Mouse (Mus musculus): ENCODE measurements around the gene Il4ra. TPM values are rescaled to one million over a fixed set of nuclear protein-coding genes. Genes with fewer than 3 reads are reported as not detected.

Il4ra gene
- total and polyA plus RNA-seq, 2 experiments: 11.3 to 24.0 TPM

DNA sequence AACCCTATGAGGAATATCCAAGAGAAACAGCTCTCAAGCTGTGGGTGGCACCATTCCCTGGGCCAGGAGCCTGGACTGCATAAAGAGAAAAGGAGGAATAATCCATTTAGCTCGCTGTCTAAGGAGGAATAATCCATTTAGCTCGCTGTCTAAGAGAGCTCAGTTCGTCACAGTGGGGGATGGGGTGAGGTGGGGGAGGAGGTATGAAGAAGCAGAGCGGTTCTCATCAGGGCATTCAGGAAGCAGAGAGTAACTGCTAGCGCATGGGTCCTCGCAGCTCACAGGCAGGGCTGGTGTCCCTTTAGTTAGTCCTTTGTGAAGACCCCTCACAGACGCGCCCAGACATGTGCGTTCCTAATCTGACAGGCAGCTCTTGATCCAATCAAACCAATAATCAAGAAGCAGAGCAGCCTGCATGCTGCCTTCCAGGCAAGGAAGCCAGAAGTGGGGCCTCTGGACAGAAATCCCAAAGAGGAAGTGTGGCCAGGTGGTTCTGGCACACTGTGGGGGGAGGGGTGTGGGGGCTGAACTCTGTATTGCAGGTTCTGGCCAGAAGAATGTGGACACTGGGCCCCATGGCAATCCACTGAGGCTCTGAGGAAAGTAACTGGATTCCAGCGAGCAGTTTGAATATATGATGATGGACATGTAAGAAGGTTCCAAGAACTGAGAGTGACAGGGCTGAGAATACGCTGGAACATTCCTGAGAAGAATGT, 9.4 kb upstream of the Il4ra start:
- 92% methylated on average over 11 of the region's 11 CpGs for WGBS
- DNase-seq (ENCODE audit: extremely low read depth, low read depth, low spot score): no peak
- H3K27ac ChIP-seq (replicated peaks; ENCODE audit: insufficient read depth, low read depth, low read length): no peak overlapping the region

DNA sequence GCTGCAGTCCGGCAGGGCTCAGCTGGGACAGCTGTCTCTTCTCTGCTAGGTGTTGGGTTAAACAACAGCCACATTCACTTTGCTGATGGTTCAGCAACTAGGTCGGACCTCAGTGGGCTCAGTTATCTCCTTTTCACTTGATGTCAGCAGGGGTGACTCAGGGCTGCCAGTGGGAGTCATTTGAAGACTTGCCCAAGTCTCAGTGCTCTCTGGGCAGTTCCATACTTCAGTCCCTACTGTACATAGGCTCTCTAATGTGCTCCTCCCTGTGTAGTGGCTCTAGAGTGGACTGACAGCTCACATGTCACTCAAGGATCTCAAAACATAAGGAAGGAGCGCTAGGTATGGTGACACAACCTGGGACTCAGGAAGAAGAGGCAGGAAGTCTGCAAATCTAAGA, 8.4 kb upstream of the Il4ra start:
- WGBS: 75% methylated on average over 3 of the region's 3 CpGs

More for the DNA sequence above, 9.4 kb upstream of the Il4ra start:
- Histone ChIP-seq H3K4me1 (ENCODE audit: control insufficient read depth, insufficient read depth, low read length) (no peaks in the 10 kb centered on the region), H3K79me2 (ENCODE audit: control insufficient read depth, insufficient read depth, low read length) (no peaks in the 10 kb centered on the region), H3K27me3 (ENCODE audit: control insufficient read depth, insufficient read depth, low read length) (no peaks in the 10 kb centered on the region), H3K36me3 (ENCODE audit: control insufficient read depth, insufficient read depth, low read length) (no peaks in the 10 kb centered on the region), H3K4me3 (ENCODE audit: insufficient read depth, low read depth, low read length) (no peak overlapping the region), H3K9ac (ENCODE audit: low read depth, low read length) (no peak overlapping the region)
- TF ChIP-seq CTCF (IDR thresholded peaks at IDR 0.05; ENCODE audit: low read depth, low read length) (no peak), POLR2A (IDR thresholded peaks at IDR 0.05; ENCODE audit: extremely low read depth, insufficient read depth, low read length) (no peak)

DNA sequence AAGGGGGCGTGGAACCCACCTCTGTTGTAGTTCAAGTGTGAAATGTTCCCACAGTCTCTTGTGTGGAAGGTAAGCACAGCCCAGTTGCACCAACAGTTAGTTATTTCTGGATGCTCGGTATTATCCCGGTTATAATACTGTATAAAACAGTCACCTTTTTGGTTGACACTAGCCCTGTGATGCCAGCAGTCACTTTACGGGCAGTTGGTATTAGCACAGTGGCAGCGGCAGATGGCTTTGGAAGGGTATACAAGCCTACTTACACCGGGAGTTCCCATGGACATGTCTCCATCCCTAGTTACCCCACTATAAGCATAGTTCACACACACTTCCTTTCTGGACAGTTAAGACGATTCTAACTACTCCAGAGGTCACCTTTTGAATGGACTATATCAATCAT, 6.6 kb upstream of the Il4ra start:
- TF ChIP-seq POLR2A (IDR thresholded peaks at IDR 0.05; ENCODE audit: extremely low read depth, insufficient read depth, low read length): no peak
- no peak for TF ChIP-seq CTCF (IDR thresholded peaks at IDR 0.05; ENCODE audit: low read depth, low read length)
- Histone ChIP-seq H3K36me3 (ENCODE audit: control insufficient read depth, insufficient read depth, low read length) (no peaks in the 10 kb centered on the region), H3K27ac (replicated peaks; ENCODE audit: insufficient read depth, low read depth, low read length) (no peak overlapping the region), H3K79me2 (ENCODE audit: control insufficient read depth, insufficient read depth, low read length) (no peaks in the 10 kb centered on the region), H3K27me3 (ENCODE audit: control insufficient read depth, insufficient read depth, low read length) (no peaks in the 10 kb centered on the region), H3K4me3 (ENCODE audit: insufficient read depth, low read depth, low read length) (no peak overlapping the region), H3K4me1 (ENCODE audit: control insufficient read depth, insufficient read depth, low read length) (no peaks in the 10 kb centered on the region), H3K9ac (ENCODE audit: low read depth, low read length) (no peak overlapping the region)
- 95% methylated on average over 7 of the region's 7 CpGs for WGBS
- DNase-seq (ENCODE audit: extremely low read depth, low read depth, low spot score): no peak

More for the DNA sequence above, 8.4 kb upstream of the Il4ra start:
- TF ChIP-seq CTCF (IDR thresholded peaks at IDR 0.05; ENCODE audit: low read depth, low read length) (no peak), POLR2A (IDR thresholded peaks at IDR 0.05; ENCODE audit: extremely low read depth, insufficient read depth, low read length) (no peak)
- no peaks in the 10 kb centered on the region for H3K27me3 ChIP-seq (ENCODE audit: control insufficient read depth, insufficient read depth, low read length)
- no peak overlapping the region for H3K27ac ChIP-seq (replicated peaks; ENCODE audit: insufficient read depth, low read depth, low read length)
- no peak overlapping the region for H3K9ac ChIP-seq (ENCODE audit: low read depth, low read length)
- no peak overlapping the region for H3K4me3 ChIP-seq (ENCODE audit: insufficient read depth, low read depth, low read length)
- H3K36me3 ChIP-seq (ENCODE audit: control insufficient read depth, insufficient read depth, low read length): no peaks in the 10 kb centered on the region
- H3K79me2 ChIP-seq (ENCODE audit: control insufficient read depth, insufficient read depth, low read length): no peaks in the 10 kb centered on the region
- no peak for DNase-seq (ENCODE audit: extremely low read depth, low read depth, low spot score)
- no peaks in the 10 kb centered on the region for H3K4me1 ChIP-seq (ENCODE audit: control insufficient read depth, insufficient read depth, low read length)

DNA sequence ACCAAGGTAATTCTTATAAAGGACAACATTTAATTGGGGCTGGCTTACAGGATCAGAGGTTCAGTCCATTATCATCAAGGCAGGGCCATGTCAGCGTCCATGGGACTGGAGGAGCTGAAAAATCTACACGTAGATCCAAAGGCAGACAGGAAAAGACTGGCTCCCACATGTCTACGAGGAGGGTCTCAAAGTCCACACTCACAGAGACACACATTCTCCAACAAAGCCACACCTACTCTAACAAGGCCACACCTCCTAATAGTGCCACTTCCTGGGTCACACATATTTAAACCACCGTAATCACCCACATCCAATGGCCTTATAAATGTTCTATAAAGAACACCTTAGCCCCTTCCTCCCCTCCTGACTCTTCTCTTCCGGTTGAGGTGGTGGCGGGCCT, 5.2 kb upstream of the Il4ra start:
- 87% methylated on average over 6 of the region's 6 CpGs for WGBS
- DNase-seq (ENCODE audit: extremely low read depth, low read depth, low spot score): no peak
- no peak overlapping the region for H3K27ac ChIP-seq (replicated peaks; ENCODE audit: insufficient read depth, low read depth, low read length)
- no peak overlapping the region for H3K9ac ChIP-seq (ENCODE audit: low read depth, low read length)
- H3K79me2 ChIP-seq (ENCODE audit: control insufficient read depth, insufficient read depth, low read length): no peaks in the 10 kb centered on the region
- no peaks in the 10 kb centered on the region for H3K27me3 ChIP-seq (ENCODE audit: control insufficient read depth, insufficient read depth, low read length)
- no peak for TF ChIP-seq POLR2A (IDR thresholded peaks at IDR 0.05; ENCODE audit: extremely low read depth, insufficient read depth, low read length)
- no peak for TF ChIP-seq CTCF (IDR thresholded peaks at IDR 0.05; ENCODE audit: low read depth, low read length)
- H3K4me1 ChIP-seq (ENCODE audit: control insufficient read depth, insufficient read depth, low read length): peaks cover 10% of the 10 kb centered on the region
- no peaks in the 10 kb centered on the region for H3K36me3 ChIP-seq (ENCODE audit: control insufficient read depth, insufficient read depth, low read length)
- no peak overlapping the region for H3K4me3 ChIP-seq (ENCODE audit: insufficient read depth, low read depth, low read length)

DNA sequence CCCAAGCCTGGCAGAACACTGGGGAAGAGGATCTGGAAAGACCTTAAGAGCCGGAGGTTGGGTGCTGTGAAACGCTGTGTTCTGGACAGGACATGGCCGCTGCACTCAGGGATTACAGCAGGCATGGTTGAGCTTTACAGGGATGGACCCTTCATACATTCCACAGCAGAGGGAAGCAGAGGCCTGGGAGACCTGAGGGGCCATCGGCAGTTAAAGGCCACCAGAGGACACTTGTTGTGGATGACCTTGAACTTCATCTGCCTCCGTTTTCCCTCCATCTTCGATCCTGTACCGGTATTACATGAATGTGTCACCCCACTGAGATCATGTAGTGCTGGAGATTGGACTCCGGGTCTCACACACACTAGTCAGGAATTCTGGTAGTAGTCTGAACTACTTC, 2.0 kb upstream of the Il4ra start:
- no peak for TF ChIP-seq CTCF (IDR thresholded peaks at IDR 0.05; ENCODE audit: low read depth, low read length)
- no peak for TF ChIP-seq POLR2A (IDR thresholded peaks at IDR 0.05; ENCODE audit: extremely low read depth, insufficient read depth, low read length)
- H3K36me3 ChIP-seq (ENCODE audit: control insufficient read depth, insufficient read depth, low read length): no peaks in the 10 kb centered on the region
- no peak overlapping the region for H3K4me3 ChIP-seq (ENCODE audit: insufficient read depth, low read depth, low read length)
- H3K4me1 ChIP-seq (ENCODE audit: control insufficient read depth, insufficient read depth, low read length): peaks cover 29% of the 10 kb centered on the region
- H3K9ac ChIP-seq (ENCODE audit: low read depth, low read length): no peak overlapping the region
- DNase-seq (ENCODE audit: extremely low read depth, low read depth, low spot score): no peak
- peaks cover 27% of the 10 kb centered on the region; the same call in 1 of the 2 replicates for H3K79me2 ChIP-seq (ENCODE audit: control insufficient read depth, insufficient read depth, low read length)
- 73% methylated on average over 8 of the region's 8 CpGs for WGBS
- H3K27me3 ChIP-seq (ENCODE audit: control insufficient read depth, insufficient read depth, low read length): no peaks in the 10 kb centered on the region
- H3K27ac ChIP-seq (replicated peaks; ENCODE audit: insufficient read depth, low read depth, low read length): no peak overlapping the region

GRCm38 (mm10) chr7:125550881-125551381, 989 bp upstream of the Il4ra start:
- Histone ChIP-seq H3K9ac (ENCODE audit: low read depth, low read length) (no peak overlapping the region), H3K27ac (replicated peaks; ENCODE audit: insufficient read depth, low read depth, low read length) (peak overlapping the region; percentile 72), H3K4me1 (ENCODE audit: control insufficient read depth, insufficient read depth, low read length) (peaks cover 37% of the 10 kb centered on the region), H3K36me3 (ENCODE audit: control insufficient read depth, insufficient read depth, low read length) (no peaks in the 10 kb centered on the region), H3K27me3 (ENCODE audit: control insufficient read depth, insufficient read depth, low read length) (no peaks in the 10 kb centered on the region), H3K79me2 (ENCODE audit: control insufficient read depth, insufficient read depth, low read length) (peaks cover 37% of the 10 kb centered on the region; the same call in 1 of the 2 replicates), H3K4me3 (ENCODE audit: insufficient read depth, low read depth, low read length) (no peak overlapping the region)
- TF ChIP-seq POLR2A (IDR thresholded peaks at IDR 0.05; ENCODE audit: extremely low read depth, insufficient read depth, low read length) (no peak), CTCF (IDR thresholded peaks at IDR 0.05; ENCODE audit: low read depth, low read length) (no peak)
- DNase-seq (ENCODE audit: extremely low read depth, low read depth, low spot score): peak; percentile 81
- WGBS: 41% methylated on average over 6 of the region's 6 CpGs
